Mouse (Mus musculus): ENCODE data around the gene Gm10521. TPM values are rescaled to one million over a fixed set of nuclear protein-coding genes. Genes with fewer than 3 reads are reported as not detected.
"Not testable (repeated sequence)": the region's sequence is repeated elsewhere in the genome, so short reads cannot be mapped to it uniquely, and the experiment has no call there.

Gene Gm10521
- under 1 TPM; 0.19 to 0.22 TPM for total RNA-seq (2021)

DNA sequence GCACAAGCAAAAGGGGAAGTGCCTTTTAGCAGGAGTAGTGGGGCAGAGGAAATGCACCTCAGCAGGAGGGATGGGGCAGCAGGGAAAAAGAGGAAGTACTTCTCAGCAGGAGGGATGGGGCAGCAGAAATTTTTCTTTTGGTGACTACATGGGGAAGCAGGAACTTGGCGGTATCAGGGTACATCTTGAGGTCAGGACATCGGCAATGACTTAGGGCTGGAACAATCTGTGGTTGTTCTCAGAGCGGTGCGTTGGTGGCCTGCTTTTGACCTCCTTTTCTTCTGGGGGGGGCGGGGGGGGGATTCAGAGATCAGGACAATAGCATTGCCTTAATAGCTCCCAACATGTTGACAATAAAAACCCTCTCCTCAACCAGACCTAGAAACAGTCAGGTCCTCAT is at the start of gene Gm10521:
TSS of gene Gm10521 (plus strand) at position 301 of the 400 bp plus-strand sequence.
- intact Hi-C loops (cut with DNase I); DNase-seq: not testable (repeated sequence)

DNA sequence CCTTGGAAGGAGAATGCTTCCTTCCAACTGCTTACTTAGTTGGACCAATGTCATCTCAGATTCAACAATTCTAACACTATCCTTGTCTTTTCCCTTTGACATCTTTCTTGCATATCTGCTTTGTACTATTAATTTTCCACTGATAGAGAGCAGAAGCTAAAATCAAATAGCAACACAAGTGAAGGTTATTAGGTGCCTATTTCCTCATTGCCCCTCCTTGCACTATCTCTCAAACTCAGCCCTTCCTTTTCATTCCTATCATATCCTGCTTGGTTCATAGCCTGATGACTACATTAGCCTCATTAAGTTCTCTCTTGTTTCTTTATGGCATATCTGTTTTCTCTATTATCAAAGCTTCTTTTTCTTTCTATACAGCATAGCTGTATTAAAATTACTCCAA is 47.3 kb upstream of the Gm10521 start:
- intact Hi-C loops (cut with DNase I): no loop called here
- no peak for DNase-seq

DNA sequence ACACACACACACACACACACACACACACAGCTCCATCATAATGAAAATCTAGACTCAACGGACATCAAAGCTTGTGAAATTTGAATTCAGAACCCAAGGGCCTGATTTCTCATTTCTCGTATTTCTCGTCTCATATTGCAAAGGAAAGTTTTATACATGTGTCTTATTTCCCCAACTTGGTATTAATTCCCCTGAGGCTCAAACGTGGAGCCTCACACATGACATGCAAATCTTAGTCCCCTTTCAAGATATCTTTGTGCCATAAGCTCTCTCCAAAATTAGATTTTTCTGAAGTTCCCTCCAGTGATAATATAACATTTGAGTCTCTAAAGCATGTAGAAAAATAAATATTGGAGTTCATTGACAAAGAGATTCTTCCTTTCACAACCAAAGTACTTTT is 46.7 kb upstream of the Gm10521 start:
- intact Hi-C loops (cut with DNase I): no loop called here

DNA sequence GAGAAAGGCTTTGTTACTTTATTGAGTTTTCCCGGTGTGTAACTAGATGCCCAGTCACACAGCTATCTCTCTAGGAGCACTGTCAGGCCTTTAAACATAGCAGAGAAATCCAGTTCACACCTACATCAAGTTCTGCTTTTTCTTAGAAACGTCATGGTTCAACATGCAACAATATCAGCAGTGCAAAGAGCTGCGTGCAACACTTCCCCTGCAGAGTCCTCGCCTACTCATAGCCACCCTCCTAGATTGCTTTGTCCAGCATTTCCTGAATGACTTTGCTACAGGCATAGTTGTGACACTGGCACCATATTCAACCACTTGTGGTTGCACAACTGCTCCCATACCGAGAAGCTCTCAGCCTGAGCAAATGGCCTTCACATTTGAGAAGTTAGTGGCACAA is 46.0 kb upstream of the Gm10521 start:
- intact Hi-C loops (cut with DNase I): no loop called here
- DNase-seq: peak; percentile 4 to 6

More for the DNA sequence above, 46.7 kb upstream of the Gm10521 start:
- DNase-seq: no peak

DNA sequence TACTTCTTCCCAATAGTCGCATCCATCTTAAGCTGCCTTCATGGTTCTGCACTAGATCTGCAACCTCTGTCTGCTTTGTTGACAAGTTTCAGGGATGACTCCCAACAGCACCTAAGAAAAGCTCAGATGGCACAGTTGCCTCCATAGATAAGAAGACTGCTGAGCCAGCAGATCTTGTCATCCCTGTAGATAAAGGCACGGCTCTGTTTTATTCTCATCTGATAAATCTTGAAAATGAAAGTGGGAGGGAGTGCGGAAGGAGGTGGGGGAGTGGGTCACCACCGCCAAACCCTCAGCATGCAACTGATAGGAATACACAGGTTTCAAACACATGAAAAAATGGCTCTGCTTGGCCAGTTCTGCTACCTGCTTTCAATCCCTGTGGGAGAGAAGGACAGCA is 30.0 kb upstream of the Gm10521 start:
- intact Hi-C loops (cut with DNase I): no loop called here
- DNase-seq: no peak

DNA sequence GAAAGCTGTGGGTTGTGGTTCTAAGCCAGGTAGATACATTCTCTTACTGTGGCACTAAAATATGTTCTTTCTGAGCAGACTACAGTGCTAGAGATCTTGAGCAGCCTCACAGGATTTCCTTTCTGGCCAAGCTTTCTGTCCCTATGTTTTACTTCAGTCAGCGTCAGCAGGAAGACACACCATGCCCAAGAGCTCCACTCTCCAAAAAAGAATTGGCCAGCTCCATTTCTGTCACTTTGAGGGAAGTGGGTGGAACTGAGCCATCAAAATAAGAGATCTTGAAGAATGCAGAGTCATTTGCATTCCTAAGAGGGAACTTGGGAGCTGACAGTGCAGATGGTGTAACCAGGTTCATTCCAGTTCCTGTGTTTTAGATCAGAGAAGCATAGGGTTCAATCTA is 8.5 kb upstream of the Gm10521 start:
- DNase-seq: no peak
- intact Hi-C loops (cut with DNase I): no loop called here

DNA sequence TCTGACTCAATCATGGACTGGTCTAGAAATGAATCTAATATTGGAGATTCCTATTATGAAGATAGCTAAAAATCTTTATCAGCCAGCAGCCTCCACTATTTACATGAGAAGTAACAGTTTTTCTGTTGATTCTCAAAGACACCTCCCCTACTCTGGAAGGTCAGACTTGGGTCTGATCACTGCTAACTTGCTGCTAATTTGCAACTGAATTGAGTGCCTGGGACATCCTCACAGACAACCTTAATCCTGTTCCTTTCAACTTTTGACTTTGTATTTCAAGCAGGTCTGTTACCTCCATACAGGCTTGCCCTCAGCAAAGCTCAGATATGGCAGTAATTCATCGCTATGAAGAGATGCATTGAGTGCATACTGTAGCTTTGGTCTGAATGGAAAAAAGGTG is 8.5 kb downstream of the Gm10521 start:
- DNase-seq: no peak
- intact Hi-C loops (cut with DNase I): no loop called here

DNA sequence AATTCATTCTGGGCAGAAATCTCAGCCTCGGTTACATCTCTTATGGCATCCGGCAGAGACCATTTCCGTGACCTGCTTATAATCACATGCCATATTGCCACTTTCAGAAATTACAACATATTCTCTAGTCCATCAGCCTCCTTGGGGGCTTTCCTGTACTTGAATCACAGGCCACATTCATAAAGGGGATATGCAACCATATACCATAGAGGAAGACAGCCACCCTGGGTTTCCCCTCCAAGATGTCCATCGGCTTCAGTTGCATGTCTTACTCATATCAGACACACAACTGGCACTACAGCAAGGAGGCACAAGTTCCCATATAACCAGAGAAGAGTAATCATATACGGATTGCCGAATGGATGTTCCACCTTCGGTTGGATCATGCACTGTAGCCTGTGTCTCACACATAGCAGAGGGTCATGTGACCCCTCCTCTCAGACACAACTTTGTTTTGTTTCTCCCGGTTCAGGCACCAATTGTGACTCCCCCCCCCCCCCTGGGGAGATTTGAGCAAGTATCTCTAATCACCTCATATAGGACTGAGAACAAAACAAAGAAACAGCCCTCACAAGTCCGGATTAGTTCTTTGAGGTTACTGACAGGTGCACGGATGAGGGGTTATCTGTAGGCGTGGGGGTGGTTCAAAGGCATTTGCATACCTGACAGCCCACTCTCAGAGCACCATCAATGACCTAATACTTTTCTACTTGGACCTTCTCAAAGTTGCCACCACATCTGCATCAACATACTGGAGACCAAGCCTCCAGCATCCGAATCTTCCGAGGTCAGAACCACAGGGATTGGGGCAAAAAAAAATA is 20.4 kb downstream of the Gm10521 start:
- intact Hi-C loops (cut with DNase I): no loop called here
- no peak for DNase-seq

DNA sequence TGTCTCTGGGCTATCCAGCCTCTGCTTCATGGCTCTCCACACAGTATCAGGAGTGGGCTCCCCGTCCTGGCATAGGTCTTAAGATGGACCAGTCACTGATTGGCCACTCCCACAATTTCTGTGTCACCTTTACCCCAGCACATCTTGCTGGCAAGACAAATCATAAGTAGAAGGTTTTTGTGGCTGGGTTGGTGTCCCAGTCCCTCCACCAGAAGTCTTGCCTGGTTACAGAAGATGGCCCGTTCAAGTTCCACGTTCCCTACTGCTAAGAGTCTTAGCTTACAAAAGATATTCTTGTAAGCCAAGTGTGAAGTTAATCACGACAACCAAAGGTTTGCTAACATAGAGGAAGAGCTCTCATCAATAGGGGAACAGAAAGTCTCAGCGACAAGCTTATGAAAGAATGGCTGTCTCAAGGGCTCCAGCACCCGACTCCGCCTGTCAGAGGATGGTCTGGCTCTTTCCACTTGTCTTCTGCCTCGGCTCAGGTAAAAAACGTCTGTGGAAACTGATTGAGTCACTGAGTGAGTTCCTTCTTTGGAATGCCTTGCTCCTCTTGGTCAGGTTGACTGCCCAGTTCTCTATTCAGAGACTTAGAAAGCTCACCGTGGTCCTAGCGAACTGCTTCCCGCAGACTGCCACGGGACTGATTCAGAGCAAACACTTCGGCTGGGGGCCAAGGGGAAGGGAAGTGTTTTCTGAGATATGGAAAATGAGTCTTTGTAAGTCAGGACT is 22.0 kb downstream of the Gm10521 start, which contains the start of gene Slamf6:
TSS of gene Slamf6 (plus strand) at position 211 of the 735 bp plus-strand sequence.
- peak; percentile 11 to 28 for DNase-seq
- intact Hi-C loops (cut with DNase I): no loop called here

DNA sequence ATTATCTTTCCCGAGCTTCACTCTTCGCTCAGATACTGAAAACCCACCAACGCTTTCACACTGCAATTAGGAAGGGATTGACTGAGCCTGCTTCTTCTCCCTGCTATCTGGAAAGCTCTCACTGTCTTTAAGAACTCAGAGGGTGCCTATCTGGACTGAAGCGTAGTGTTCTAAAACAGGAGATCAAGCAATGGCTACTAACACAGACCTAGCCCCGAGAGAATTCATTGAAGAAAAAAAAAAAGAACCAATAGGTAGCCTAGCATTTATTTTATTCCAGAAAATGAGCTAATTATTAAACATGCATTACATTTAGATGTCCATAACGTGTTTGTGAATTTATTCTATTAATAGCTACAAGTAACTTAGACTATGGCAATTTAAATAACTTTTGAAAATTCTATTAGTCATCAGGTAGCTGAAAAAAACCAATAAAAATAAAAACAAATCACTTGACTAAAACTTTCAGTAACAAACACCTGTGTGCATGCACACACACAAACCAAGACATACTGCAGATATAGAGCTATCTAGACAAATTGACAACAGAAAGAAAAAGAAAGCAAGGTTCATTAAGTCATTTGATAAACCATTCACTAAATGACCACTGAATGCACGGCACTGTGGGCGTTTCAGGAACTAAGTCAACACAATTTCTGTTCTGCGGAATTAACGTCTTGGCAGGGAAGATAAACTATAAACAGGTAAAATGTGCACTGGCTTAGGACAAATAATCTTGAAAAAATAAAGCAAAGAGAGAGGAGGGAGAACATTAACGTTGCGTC is 22.9 kb downstream of the Gm10521 start:
- intact Hi-C loops (cut with DNase I): no loop called here
- no peak for DNase-seq

DNA sequence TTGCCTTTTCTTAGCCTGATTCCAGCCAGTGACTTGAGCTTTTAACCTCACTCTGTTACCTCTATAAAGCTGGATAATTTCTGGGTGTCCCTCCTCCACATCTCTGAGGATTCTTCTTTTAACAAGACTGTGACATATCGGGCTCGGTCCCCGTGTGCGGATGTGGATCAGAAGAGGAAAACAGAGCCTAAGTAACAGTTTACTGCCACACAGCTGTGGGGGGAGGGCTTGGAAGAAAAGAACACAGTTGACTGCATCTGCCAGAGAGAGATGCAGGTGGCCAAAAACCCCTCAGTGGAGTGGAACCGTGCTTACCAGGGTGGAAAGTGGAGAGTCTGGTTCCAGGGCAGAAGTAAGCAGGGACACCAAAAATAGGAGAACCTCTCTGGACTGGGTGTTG is 23.7 kb downstream of the Gm10521 start:
- no peak for DNase-seq
- intact Hi-C loops (cut with DNase I): no loop called here

DNA sequence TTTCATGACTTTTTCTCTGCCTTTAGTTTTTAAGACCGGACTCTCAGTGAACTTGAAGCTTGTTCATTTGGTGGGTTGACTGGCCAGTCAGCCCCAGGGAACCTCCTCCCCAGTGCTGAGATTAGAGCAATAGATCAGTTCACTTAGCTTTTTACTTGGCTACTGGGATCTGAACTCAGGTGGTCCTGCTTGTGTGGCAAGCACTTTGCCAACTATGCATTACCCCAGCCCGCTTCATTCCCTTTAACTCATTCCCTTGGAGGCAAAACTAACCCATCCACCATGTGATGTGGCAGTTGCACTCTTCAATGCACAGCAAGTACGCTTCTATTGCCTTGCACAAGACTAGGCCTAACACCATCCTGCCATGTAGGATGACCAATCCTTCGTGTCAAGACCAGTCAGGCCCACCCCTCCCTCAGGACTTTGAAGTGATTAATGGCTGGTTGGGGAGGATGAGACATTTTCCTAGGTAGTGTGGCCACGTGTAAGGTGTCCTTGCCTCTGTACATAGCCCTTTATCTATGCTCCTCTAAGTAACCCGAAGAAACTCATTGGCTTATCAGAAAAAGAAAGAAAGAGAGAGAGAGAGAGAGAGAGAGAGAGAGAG is 24.5 kb downstream of the Gm10521 start:
- DNase-seq: no peak
- intact Hi-C loops (cut with DNase I): no loop called here

DNA sequence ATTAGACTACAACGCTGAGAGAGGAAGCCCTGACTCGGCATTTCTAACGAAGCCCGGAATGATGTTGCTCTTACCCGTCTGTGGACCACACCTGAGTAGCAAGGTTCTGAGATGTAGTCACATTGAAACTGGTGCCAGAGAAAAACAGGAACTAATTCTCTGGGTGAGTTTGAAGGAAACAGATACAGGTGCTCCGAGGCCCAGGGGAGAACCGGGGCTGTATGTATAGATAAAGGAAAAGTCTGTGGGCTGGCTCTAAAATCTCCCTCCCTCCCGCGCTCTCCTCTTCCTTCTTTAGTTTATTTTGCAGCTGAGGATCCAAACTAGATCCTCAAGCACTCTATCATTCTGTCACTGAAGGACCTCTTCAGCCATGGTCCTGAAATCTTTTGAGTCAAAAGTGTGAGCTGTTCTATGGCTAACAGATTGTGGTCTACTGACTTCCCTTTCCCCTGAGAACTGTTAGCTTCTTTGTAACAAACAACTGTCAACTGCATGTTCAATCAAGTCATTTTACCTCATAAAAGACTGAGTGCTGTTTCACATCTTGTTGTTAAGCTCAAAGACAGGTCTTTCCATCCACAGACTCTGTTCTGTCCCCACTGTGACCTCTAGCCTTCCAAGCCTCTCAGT is 25.6 kb downstream of the Gm10521 start:
- intact Hi-C loops (cut with DNase I): no loop called here
- no peak for DNase-seq

DNA sequence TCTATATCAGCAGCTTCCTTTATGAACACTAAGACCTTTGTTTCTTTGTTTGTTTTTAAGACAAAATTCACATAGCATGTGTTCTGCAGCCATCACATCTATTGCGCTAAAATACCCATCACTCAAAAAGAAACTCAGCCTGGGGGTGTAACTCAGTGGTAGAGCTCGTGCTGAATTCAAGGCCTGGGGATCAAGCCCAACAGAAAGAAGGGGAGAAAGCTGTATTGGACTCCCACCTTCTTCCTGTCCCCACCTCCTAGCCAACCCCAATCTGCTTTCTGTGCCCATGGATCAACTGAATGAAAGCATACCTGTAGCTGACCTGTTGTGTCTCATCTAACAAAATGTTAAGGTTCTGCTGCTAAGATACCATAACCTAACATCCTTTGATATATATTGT is 26.2 kb downstream of the Gm10521 start:
- no peak for DNase-seq
- intact Hi-C loops (cut with DNase I): no loop called here

DNA sequence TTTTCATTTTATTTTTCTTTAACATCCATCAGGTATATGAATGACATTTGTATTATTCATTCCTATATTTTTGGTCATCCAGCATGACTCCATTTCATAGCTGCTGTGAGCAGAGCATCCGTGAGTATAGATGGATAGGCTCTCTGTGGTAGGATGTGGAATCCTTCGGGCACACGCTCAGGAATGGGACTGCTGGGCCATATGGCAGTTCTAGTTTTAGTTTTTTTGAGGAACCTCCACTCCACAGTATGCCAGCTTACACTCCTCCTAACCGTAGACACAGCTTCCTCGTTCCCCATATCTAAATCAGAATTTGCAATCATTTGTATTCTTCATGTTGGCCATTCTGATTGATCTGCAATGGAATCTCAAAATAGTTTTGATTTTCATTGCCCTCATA is 27.4 kb downstream of the Gm10521 start:
- DNase-seq: no peak
- intact Hi-C loops (cut with DNase I): no loop called here

DNA sequence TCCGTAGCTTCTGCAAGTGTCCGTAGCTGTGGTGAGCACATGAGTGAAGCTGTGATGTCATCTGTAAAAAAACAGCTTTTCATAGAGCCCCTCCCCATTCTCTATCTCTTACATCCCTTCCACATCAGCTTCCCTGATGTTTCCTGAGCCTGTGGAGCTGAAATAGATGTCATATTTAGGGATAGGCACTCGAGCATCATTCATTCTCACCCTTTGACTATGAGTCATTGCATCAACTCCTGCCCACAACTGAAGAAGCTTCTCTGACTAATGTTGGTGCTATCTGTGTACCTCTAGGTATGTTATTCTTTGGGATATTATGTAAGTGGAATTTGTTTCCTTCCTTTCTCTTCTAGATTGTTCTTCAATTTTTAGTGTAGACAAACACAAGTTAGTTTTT is 29.4 kb downstream of the Gm10521 start:
- intact Hi-C loops (cut with DNase I): no loop called here
- no peak for DNase-seq

DNA sequence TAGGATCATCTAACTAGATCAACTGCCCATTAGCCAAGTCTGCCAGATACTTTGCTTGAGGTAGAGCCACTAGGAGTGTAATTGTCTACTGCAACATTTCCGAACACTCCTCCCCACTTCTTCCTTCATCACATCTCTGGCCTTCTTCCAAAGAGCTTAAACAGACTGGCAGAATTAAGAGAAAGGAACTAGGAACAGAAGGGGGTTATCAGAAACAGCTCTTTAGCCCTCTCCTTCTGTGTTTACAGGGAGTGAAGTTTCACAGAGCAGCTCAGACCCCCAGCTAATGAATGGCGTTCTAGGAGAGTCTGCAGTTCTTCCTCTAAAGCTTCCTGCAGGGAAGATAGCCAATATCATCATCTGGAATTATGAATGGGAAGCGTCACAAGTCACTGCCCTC is 38.4 kb downstream of the Gm10521 start:
- intact Hi-C loops (cut with DNase I): no loop called here
- DNase-seq: no peak

DNA sequence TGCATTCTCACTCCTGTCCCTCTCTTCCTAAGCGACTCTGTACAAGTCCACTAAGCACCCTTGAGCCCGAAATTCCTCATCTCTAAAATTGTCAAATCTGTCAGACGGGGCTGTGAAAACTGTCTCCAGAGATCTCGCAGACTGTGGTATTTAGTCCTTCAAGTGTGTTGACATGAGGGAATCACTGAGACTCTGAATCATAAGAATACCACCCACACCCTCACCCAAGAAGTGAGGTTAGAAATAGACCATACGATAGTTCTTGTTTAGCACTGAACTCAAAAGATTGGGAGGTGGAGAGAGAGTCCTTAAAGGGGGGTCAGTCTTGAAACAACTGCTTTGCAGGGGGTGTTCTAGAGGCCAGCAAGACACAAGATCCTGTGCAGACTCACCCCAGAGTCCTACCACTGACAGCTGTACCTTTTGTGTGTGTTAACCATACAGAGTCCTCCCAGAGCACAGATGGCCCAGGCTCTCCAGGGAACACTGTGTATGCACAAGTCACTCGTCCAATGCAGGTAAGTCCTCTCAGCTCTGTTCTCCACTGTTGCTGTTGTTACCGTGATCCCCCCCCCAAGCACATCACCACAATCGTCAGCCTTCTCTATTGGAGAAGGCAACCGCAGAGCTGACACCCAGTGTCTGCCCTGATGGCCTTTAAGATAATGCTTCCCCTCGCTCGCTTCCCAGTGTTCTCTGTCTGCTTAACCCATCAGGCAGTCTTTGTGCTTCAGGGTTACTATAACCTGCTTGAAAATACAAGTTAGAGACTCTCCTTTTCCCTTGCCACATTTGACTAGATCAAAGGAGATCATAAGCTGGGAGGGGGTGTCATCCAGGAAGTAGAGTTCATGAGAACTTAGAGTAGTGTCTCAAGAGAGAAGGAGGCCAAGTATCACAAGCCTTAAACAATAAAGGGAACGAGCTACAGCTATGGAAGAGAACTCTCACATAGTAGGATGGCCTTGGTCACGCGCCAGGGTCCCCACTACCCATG is 43.8 kb downstream of the Gm10521 start:
- intact Hi-C loops (cut with DNase I): no loop called here
- no peak for DNase-seq

DNA sequence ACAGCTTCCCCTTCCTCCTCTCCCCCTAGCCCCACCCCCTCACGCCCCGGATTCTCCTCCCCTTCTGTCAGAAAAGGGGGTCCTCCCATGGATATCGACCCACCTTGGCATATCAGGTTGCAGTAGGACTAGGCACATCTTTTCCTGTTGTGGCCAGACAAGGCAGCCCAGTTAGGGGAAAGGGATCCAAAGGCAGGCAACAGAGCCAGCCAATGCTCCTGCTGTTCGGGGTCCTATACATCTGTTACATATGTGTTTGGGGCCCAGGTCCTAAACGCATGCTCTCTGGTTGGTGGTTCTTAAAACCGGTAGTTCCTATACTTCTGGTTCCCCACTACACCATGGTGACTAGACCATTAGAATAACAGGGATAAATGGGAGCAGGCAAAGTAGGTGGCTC is 45.2 kb downstream of the Gm10521 start:
- DNase-seq: no peak
- intact Hi-C loops (cut with DNase I): no loop called here
